Mouse (Mus musculus): ENCODE data around the gene Sumo1.

DNA sequence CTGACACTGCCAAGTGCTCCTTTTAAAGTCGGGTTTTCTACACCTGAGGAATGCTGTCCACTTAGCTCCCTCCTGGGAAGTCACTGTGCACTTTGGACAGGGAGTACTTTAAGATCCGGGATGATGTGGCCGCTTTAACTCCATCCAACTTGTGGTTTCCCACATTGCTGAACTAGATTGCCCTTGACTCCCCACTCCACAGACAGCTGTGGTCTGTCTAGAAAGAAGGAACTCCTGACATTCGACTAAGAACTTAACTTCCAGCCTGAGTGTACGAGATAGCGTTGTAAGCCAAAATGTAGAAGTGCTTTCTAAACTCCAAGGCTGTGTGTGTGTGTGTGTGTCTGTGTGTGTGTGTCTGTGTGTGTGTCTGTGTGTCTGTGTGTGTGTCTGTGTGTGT lies 120.4 kb downstream of the Sumo1 start:
- TF ChIP-seq MEF2A (IDR thresholded peaks at IDR 0.05; ENCODE audit: borderline replicate concordance, low read depth, low read length), result no peak
- no peak for TF ChIP-seq E2F4 (IDR thresholded peaks at IDR 0.05; ENCODE audit: insufficient replicate concordance, low read depth, low read length)
- no peak for TF ChIP-seq POLR2A (IDR thresholded peaks at IDR 0.05; ENCODE audit: low read depth, low read length)
- TF ChIP-seq USF1 (IDR thresholded peaks at IDR 0.05; ENCODE audit: low read depth, low read length), result no peak
- TF ChIP-seq CTCF (conservative IDR thresholded peaks at IDR 0.05 in 1 of 2, IDR thresholded peaks at IDR 0.05 in 1 of 2; ENCODE audit: low read depth in 2 of 2, low read length in 2 of 2), result no peak
- TF ChIP-seq EP300 (IDR thresholded peaks at IDR 0.05; ENCODE audit: low read length), result no peak
- no peak for TF ChIP-seq RAD21 (IDR thresholded peaks at IDR 0.05; ENCODE audit: low read depth, low read length)
- TF ChIP-seq CHD2 (IDR thresholded peaks at IDR 0.05; ENCODE audit: low read length), result no peak
